Mouse (Mus musculus) midbrain, embryonic 12.5 days (tissue): ENCODE measurements around the gene Cd9. TPM values are rescaled to one million over a fixed set of nuclear protein-coding genes. Genes with fewer than 3 reads are reported as not detected.
"Not testable (repeated sequence)": the region's sequence is repeated elsewhere in the genome, so short reads cannot be mapped to it uniquely, and the experiment has no call there.

Experiments used
- ATAC-seq: fragments of 200-750 bp; cut with Nextera tagmentation; 2 replicates; pipeline ENCODE4 v1.8.0; 2017; ENCODE audit warnings: low read depth, moderate TSS enrichment, moderate library complexity; ENCODE audit not compliant: low FRiP score
- H3K27ac ChIP-seq: fragments of 300-500 bp; sonication (generic); replicated peaks from 2 replicates; pipeline ENCODE4 v1.5.1; 2016; ENCODE audit warnings: mild to moderate bottlenecking
- H3K27me3 ChIP-seq: fragments of 300-500 bp; sonication (generic); 2 replicates; pipeline ENCODE4 v1.6.1; 2016; ENCODE audit warnings: mild to moderate bottlenecking
- H3K36me3 ChIP-seq: fragments of 300-500 bp; sonication (generic); 2 replicates; pipeline ENCODE4 v1.6.1; 2016
- H3K4me1 ChIP-seq: fragments of 300-500 bp; sonication (generic); 2 replicates; pipeline ENCODE4 v1.6.1; 2016
- H3K4me2 ChIP-seq: fragments of 300-500 bp; sonication (generic); replicated peaks from 2 replicates; pipeline ENCODE4 v1.6.1; 2016; ENCODE audit warnings: mild to moderate bottlenecking, moderate library complexity
- H3K4me3 ChIP-seq: fragments of 300-500 bp; sonication (generic); 2 replicates; pipeline ENCODE4 v1.5.1; 2016; ENCODE audit warnings: mild to moderate bottlenecking
- H3K9ac ChIP-seq: fragments of 300-500 bp; sonication (generic); replicated peaks from 2 replicates; pipeline ENCODE4 v1.6.1; 2016; ENCODE audit warnings: mild to moderate bottlenecking, moderate library complexity
- H3K9me3 ChIP-seq: fragments of 300-500 bp; sonication (generic); 2 replicates; pipeline ENCODE4 v1.6.1; 2016; ENCODE audit warnings: mild to moderate bottlenecking
- WGBS: fragments of 180-500 bp; shearing (Covaris S2); methylation state at CpG from one replicate; pipeline ENCODE4 v1.1.7; 2016; 5-methylcytosine and 5-hydroxymethylcytosine counted together
- polyA plus RNA-seq: library from polyadenylated mRNA; unstranded; fragments of >200 nt; fragmentation: Nextera tagmentation; extraction: Ambion mirVana; gene quantifications from 2 replicates; pipeline ENCODE4 v1.2.1, GENCODE M21; 2016

The Cd9 gene
- polyA plus RNA-seq, 1 experiment from 2014 or later, result 38.5 TPM

- Histone ChIP-seq H3K36me3 (no peaks in the 10 kb centered on the region), H3K9me3 (no peaks in the 10 kb centered on the region), H3K27me3 (peaks cover 40% of the 10 kb centered on the region), H3K4me2 (peak overlapping the region; percentile 91), H3K4me1 (peaks cover 13% of the 10 kb centered on the region), H3K27ac (no peak overlapping the region), H3K9ac (no peak overlapping the region), H3K4me3 (peak overlapping the region; percentile 59; the same call in 1 of the 2 replicates)
- no peak for ATAC-seq
- WGBS, result 60% methylated on average over 5 of the region's 5 CpGs
These were observed 1.4 kb downstream of the Cd9 start for GRCm38 (mm10) chr6:125493147-125493546.

DNA sequence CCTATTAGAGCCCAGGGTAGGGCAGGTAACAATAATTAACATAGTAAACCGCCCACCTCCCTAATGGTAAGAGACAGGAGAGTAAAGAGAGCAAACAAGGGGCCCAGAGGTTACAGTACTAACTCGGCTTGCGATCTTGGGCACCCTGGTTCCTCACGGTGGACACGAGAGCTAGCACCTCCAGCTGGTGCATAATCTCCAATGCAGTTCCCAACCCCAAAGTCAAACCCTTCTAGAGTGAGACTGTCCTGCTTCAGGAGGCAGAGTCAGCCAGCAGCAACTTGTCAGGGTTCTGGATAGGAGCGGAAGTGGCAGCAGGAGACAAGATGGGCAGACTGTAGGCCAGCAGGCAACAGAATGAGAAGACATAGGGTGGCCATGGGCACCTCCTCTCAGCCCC, 1.9 kb downstream of the Cd9 start:
- no peak overlapping the region for H3K4me2 ChIP-seq
- H3K4me3 ChIP-seq, result no peak overlapping the region
- no peak overlapping the region for H3K27ac ChIP-seq
- no peaks in the 10 kb centered on the region for H3K36me3 ChIP-seq
- no peak overlapping the region for H3K9ac ChIP-seq
- H3K27me3 ChIP-seq, result peaks cover 40% of the 10 kb centered on the region
- H3K9me3 ChIP-seq, result no peaks in the 10 kb centered on the region
- peaks cover 13% of the 10 kb centered on the region for H3K4me1 ChIP-seq
- WGBS, result 86% methylated on average over 6 of the region's 6 CpGs
- no peak for ATAC-seq

DNA sequence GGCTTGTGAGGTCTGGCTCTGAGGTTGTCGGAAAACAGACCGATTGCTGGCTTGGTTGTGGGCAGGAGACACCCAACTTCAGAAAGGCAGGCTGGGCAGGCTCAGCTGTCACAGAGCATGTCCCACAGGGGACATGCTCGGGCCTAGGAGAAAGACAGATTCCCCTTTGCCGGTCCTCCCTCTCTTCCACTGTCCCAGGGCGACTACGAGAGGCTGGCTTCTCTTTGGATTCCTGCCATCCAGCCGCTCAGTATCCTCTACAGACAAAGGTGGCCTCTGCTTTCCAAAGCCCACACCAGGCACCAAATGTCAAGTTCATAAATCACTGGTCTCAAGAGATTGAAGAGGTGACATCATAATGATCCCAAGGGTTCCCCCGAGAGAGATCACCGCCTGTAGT, 2.6 kb downstream of the Cd9 start:
- 86% methylated on average over 9 of the region's 9 CpGs for WGBS
- H3K4me2 ChIP-seq, result no peak overlapping the region
- no peak overlapping the region for H3K27ac ChIP-seq
- ATAC-seq, result no peak
- peaks cover 13% of the 10 kb centered on the region for H3K4me1 ChIP-seq
- no peak overlapping the region for H3K9ac ChIP-seq
- peaks cover 40% of the 10 kb centered on the region for H3K27me3 ChIP-seq
- no peaks in the 10 kb centered on the region for H3K36me3 ChIP-seq
- H3K4me3 ChIP-seq, result no peak overlapping the region
- no peaks in the 10 kb centered on the region for H3K9me3 ChIP-seq

GRCm38 (mm10) chr6:125491393-125491792, 3.2 kb downstream of the Cd9 start:
- no peak overlapping the region for H3K27ac ChIP-seq
- no peak overlapping the region for H3K4me3 ChIP-seq
- H3K4me1 ChIP-seq, result peaks cover 13% of the 10 kb centered on the region
- no peaks in the 10 kb centered on the region for H3K36me3 ChIP-seq
- H3K27me3 ChIP-seq, result peaks cover 36% of the 10 kb centered on the region
- no peak for ATAC-seq
- WGBS, result 84% methylated on average over 10 of the region's 10 CpGs
- no peaks in the 10 kb centered on the region for H3K9me3 ChIP-seq
- no peak overlapping the region for H3K4me2 ChIP-seq
- no peak overlapping the region for H3K9ac ChIP-seq

- no peak for ATAC-seq
- H3K9me3 ChIP-seq, result no peaks in the 10 kb centered on the region
- no peak overlapping the region for H3K4me3 ChIP-seq
- H3K27ac ChIP-seq, result no peak overlapping the region
- peaks cover 12% of the 10 kb centered on the region for H3K4me1 ChIP-seq
- no peaks in the 10 kb centered on the region for H3K36me3 ChIP-seq
- WGBS, result 86% methylated on average over 11 of the region's 11 CpGs
- no peak overlapping the region for H3K9ac ChIP-seq
- no peak overlapping the region for H3K4me2 ChIP-seq
- peaks cover 26% of the 10 kb centered on the region for H3K27me3 ChIP-seq
These were observed 4.6 kb downstream of the Cd9 start for GRCm38 (mm10) chr6:125489881-125490559.

DNA sequence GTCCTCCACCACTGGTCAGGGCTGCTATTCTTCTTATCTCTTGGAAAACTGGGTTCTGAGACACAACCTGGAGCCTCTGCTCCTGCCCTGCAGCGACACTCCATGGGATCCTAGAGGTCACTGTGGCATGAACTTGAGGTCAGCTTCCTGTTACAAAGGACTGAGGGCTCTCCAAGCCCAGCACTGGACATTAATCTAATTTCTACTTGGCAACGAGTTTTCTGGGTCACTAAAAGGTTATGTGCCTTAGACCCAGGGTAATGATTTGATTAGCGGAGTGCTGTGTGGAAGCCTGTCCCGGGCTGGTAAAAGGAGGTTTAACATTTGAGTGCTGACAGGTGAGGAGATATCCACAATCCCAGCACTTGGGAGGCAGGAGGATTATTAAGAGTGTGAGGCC, 9.0 kb downstream of the Cd9 start:
- 60% methylated on average over 4 of the region's 4 CpGs for WGBS
- Histone ChIP-seq H3K4me1 (peaks cover 10% of the 10 kb centered on the region), H3K36me3 (no peaks in the 10 kb centered on the region), H3K27me3 (no peaks in the 10 kb centered on the region), H3K27ac (no peak overlapping the region), H3K9me3 (no peaks in the 10 kb centered on the region), H3K4me2 (no peak overlapping the region), H3K4me3 (no peak overlapping the region), H3K9ac (no peak overlapping the region)
- no peak for ATAC-seq

- no peak overlapping the region for H3K4me3 ChIP-seq
- no peak for ATAC-seq
- no peaks in the 10 kb centered on the region for H3K36me3 ChIP-seq
- WGBS, result 97% methylated on average over 2 of the region's 2 CpGs
- H3K4me1 ChIP-seq, result peaks cover 15% of the 10 kb centered on the region
- H3K4me2 ChIP-seq, result no peak overlapping the region
- no peaks in the 10 kb centered on the region for H3K27me3 ChIP-seq
- no peak overlapping the region for H3K27ac ChIP-seq
- H3K9ac ChIP-seq, result no peak overlapping the region
- H3K9me3 ChIP-seq, result no peaks in the 10 kb centered on the region
These were observed 9.9 kb downstream of the Cd9 start for GRCm38 (mm10) chr6:125484721-125485120.

- ATAC-seq, H3K36me3 ChIP-seq, H3K27ac ChIP-seq, H3K4me3 ChIP-seq, H3K4me2 ChIP-seq, H3K9me3 ChIP-seq, H3K9ac ChIP-seq, H3K27me3 ChIP-seq: not testable (repeated sequence)
- 94% methylated on average over 10 of the region's 10 CpGs for WGBS
- peaks cover 15% of the 10 kb centered on the region for H3K4me1 ChIP-seq
These were observed 10.3 kb downstream of the Cd9 start for GRCm38 (mm10) chr6:125484313-125484660.

- Histone ChIP-seq H3K27me3 (no peaks in the 10 kb centered on the region), H3K27ac (no peak overlapping the region), H3K9ac (no peak overlapping the region), H3K36me3 (no peaks in the 10 kb centered on the region), H3K9me3 (no peaks in the 10 kb centered on the region), H3K4me1 (peaks cover 15% of the 10 kb centered on the region), H3K4me3 (no peak overlapping the region), H3K4me2 (no peak overlapping the region)
- 91% methylated on average over 12 of the region's 12 CpGs for WGBS
- ATAC-seq, result no peak
These were observed 10.9 kb downstream of the Cd9 start for GRCm38 (mm10) chr6:125483515-125484312.

GRCm38 (mm10) chr6:125482427-125482831, 12.2 kb downstream of the Cd9 start:
- H3K36me3 ChIP-seq, result no peaks in the 10 kb centered on the region
- H3K4me1 ChIP-seq, result peaks cover 15% of the 10 kb centered on the region
- H3K9me3 ChIP-seq, result no peaks in the 10 kb centered on the region
- no peak overlapping the region for H3K4me3 ChIP-seq
- H3K4me2 ChIP-seq, result no peak overlapping the region
- no peak overlapping the region for H3K27ac ChIP-seq
- H3K9ac ChIP-seq, result no peak overlapping the region
- no peaks in the 10 kb centered on the region for H3K27me3 ChIP-seq
- 63% methylated on average over 5 of the region's 5 CpGs for WGBS
- no peak for ATAC-seq

DNA sequence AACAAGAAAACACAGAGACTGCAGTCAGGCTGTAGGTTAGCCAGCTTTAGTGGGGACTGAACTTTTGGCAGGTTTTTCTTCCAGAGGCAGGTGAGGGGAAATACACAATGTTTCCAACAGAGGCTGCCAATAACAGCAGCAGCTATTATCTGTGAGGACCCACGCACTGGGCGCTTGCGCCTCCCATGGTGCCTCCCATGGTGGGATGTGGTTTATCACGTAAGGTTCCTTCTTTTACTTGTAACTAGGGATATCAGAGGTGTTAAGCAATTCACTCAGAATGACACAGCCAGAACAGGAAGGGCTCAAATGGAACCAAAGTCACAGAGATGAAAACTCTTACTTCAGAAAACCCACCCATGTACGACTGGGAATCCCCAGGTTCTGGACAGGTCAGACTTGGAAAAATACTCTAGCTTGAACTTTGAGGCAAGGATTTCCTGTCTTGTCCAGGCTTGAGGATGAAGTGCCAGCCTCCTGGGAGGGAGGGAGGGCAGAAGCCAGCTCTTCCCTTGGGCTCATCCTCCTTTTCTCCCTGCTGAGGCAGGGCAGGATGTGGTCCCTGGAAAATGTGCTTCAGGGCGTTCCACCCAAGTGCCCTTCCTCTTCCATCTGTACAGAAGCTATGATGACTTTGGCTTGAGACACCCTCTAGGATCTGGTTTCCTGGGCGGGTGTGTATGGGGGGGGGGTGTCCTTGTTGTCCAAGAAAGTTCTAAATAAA, 12.8 kb downstream of the Cd9 start:
- Histone ChIP-seq H3K27ac (no peak overlapping the region), H3K9ac (no peak overlapping the region), H3K4me3 (no peak overlapping the region), H3K4me2 (no peak overlapping the region), H3K9me3 (no peaks in the 10 kb centered on the region), H3K36me3 (no peaks in the 10 kb centered on the region), H3K4me1 (peaks cover 21% of the 10 kb centered on the region), H3K27me3 (no peaks in the 10 kb centered on the region)
- no peak for ATAC-seq
- 58% methylated on average over 7 of the region's 7 CpGs for WGBS
